ENCODE assay signal across 8 mouse cellular contexts in genomic region chr9:77377082-77377481, GRCm38 (mm10). TPM values are rescaled to one million over a fixed set of nuclear protein-coding genes. Genes with fewer than 3 reads are reported as not detected.
DNase-seq lines count a peak whose midpoint lies in the region; ATAC-seq and TF ChIP-seq lines count a peak whose summit lies in the region.

No protein-coding gene starts in this region.

- H3K4me2 ChIP-seq in midbrain, postnatal 0 days (ENCODE audit: low read depth, low read length, poor library complexity, severe bottlenecking): no peak overlapping the region
- no peak overlapping the region for H3K4me2 ChIP-seq in midbrain, embryonic 13.5 days (replicated peaks)
- no peak overlapping the region for H3K4me2 ChIP-seq in intestine, embryonic 15.5 days (replicated peaks)

- 62% methylated on average over 10 of the region's 10 CpGs for WGBS in midbrain, postnatal 0 days
- WGBS in midbrain, embryonic 13.5 days: 75% methylated on average over 10 of the region's 10 CpGs
- 68% methylated on average over 10 of the region's 10 CpGs for WGBS in intestine, embryonic 15.5 days

- H3K9me3 ChIP-seq in midbrain, postnatal 0 days (ENCODE audit: low read length): no peaks in the 10 kb centered on the region
- no peaks in the 10 kb centered on the region for H3K9me3 ChIP-seq in midbrain, embryonic 13.5 days
- H3K9me3 ChIP-seq in intestine, embryonic 15.5 days: no peaks in the 10 kb centered on the region

- no peak overlapping the region for H3K9ac ChIP-seq in midbrain, postnatal 0 days (replicated peaks; ENCODE audit: low read length, poor library complexity, severe bottlenecking)
- H3K9ac ChIP-seq in midbrain, embryonic 13.5 days (replicated peaks): no peak overlapping the region
- no peak overlapping the region for H3K9ac ChIP-seq in intestine, embryonic 15.5 days

- no peaks in the 10 kb centered on the region for H3K27me3 ChIP-seq in midbrain, postnatal 0 days (ENCODE audit: insufficient read depth, low read length)
- no peaks in the 10 kb centered on the region for H3K27me3 ChIP-seq in midbrain, embryonic 13.5 days
- no peaks in the 10 kb centered on the region for H3K27me3 ChIP-seq in intestine, embryonic 15.5 days (replicated peaks)

- H3K27ac ChIP-seq in midbrain, postnatal 0 days (ENCODE audit: low read depth, low read length): no peak overlapping the region
- no peak overlapping the region for H3K27ac ChIP-seq in midbrain, embryonic 13.5 days
- H3K27ac ChIP-seq in cortical plate, adult 2 months (ENCODE audit: insufficient read depth, low read length): no peak overlapping the region
- H3K27ac ChIP-seq in intestine, embryonic 15.5 days: no peak overlapping the region

- ATAC-seq in midbrain, postnatal 0 days (ENCODE audit: low FRiP score): no peak
- no peak for ATAC-seq in midbrain, embryonic 13.5 days
- ATAC-seq in intestine, embryonic 15.5 days: no peak

- TF ChIP-seq CTCF in midbrain, postnatal 0 days (IDR thresholded peaks at IDR 0.05): peak; percentile 50
- TF ChIP-seq CTCF in cortical plate, adult 2 months (IDR thresholded peaks at IDR 0.05; ENCODE audit: extremely low read depth, insufficient read depth, low read length): 0 out of 2 replicates have a peak, but pooled peaks have one; percentile 29

- TF ChIP-seq POLR2A in cortical plate, adult 2 months (IDR thresholded peaks at IDR 0.05; ENCODE audit: extremely low read depth, insufficient read depth, low read length): no peak

- no peaks in the 10 kb centered on the region for H3K36me3 ChIP-seq in midbrain, postnatal 0 days (ENCODE audit: insufficient read depth, low read length)
- no peaks in the 10 kb centered on the region for H3K36me3 ChIP-seq in midbrain, embryonic 13.5 days
- H3K36me3 ChIP-seq in intestine, embryonic 15.5 days: no peaks in the 10 kb centered on the region

- no peaks in the 10 kb centered on the region for H3K4me1 ChIP-seq in midbrain, postnatal 0 days (ENCODE audit: insufficient read depth, low read length)
- H3K4me1 ChIP-seq in midbrain, embryonic 13.5 days (replicated peaks): 0 out of 2 replicates have a peak, but pooled peaks cover 4% of the 10 kb centered on the region
- H3K4me1 ChIP-seq in cortical plate, adult 2 months (ENCODE audit: control insufficient read depth, insufficient read depth, low read length): no peaks in the 10 kb centered on the region
- no peaks in the 10 kb centered on the region for H3K4me1 ChIP-seq in intestine, embryonic 15.5 days (replicated peaks)

- DNase-seq in midbrain, postnatal 0 days (ENCODE audit: low spot score): no peak
- DNase-seq in adipocyte (ENCODE audit: low spot score): peak; percentile 5
- DNase-seq in layer of hippocampus, adult 11-12 months (ENCODE audit: low spot score): peak; percentile 57
- DNase-seq in lung, postnatal 36 days: peak; percentile 44
- DNase-seq in thymus, postnatal 10 days (ENCODE audit: low spot score in 2 of 2): peak; percentile 32 to 58

- no peak overlapping the region for H3K4me3 ChIP-seq in midbrain, postnatal 0 days (ENCODE audit: low read depth, low read length)
- no peak overlapping the region for H3K4me3 ChIP-seq in midbrain, embryonic 13.5 days (replicated peaks)
- H3K4me3 ChIP-seq in cortical plate, adult 2 months (ENCODE audit: insufficient read depth, low read length): no peak overlapping the region
- no peak overlapping the region for H3K4me3 ChIP-seq in intestine, embryonic 15.5 days (replicated peaks)

RNA-seq across cellular contexts. Expression of gene Mlip, which starts 24.3 kb away (rescaled TPM):
- 0.60 and 3.6 TPM in 2 replicates for total RNA-seq in midbrain, postnatal 0 days (2014; rRNA removed)
- 1.8 and 1.9 TPM in 2 replicates for polyA plus RNA-seq in midbrain, postnatal 0 days (2015; fragmentation: Nextera tagmentation; extraction: Ambion mirVana)
- 0.32 and 0.54 TPM in 2 replicates for polyA plus RNA-seq in midbrain, embryonic 13.5 days (2015; fragmentation: Nextera tagmentation; extraction: Ambion mirVana)
- 82.2 and 86.5 TPM in 2 replicates for polyA plus RNA-seq in cortical plate, adult 2 months (2012; rRNA removed)
- polyA plus RNA-seq in intestine, embryonic 15.5 days (2015; fragmentation: Nextera tagmentation; extraction: Ambion mirVana): 0.44 and 0.59 TPM in 2 replicates

Comparison
In these comparisons a context has a peak if more than half of its experiments do, and no peak if none do; other contexts are left out.
1. RNA of gene Mlip, which starts 24.3 kb away (polyA plus RNA-seq): 82.2 to 86.5 TPM in cortical plate, adult 2 months; 1.8 to 1.9 TPM in midbrain, postnatal 0 days, 0.44 to 0.59 TPM in intestine, embryonic 15.5 days and 0.32 to 0.54 TPM in midbrain, embryonic 13.5 days; every median in the first group is over 10 times any median in the second.